Mouse (Mus musculus): ENCODE measurements around the gene Dirc2. TPM values are rescaled to one million over a fixed set of nuclear protein-coding genes. Genes with fewer than 3 reads are reported as not detected.

The Dirc2 gene
- total RNA-seq, 1 experiment: 30.4 TPM

GRCm38 (mm10) chr16:35653951-35654350 is 115.2 kb downstream of the Dirc2 start:
- no peaks in the 10 kb centered on the region; a peak in 1 of 4 replicates for H3K4me1 ChIP-seq (ENCODE audit: control insufficient read depth in 2 of 2, insufficient read depth in 2 of 2, low read length in 2 of 2, poor library complexity in 1 of 2)
- H3K36me3 ChIP-seq (ENCODE audit: control insufficient read depth, insufficient read depth, low read length, poor library complexity, severe bottlenecking): no peaks in the 10 kb centered on the region
- H3K4me3 ChIP-seq (ENCODE audit: insufficient read depth in 1 of 2, low read depth in 1 of 2, low read length in 2 of 2, poor library complexity in 1 of 2, severe bottlenecking in 1 of 2): no peak overlapping the region
- H3K27ac ChIP-seq (ENCODE audit: insufficient read depth, low read depth, low read length, poor library complexity, severe bottlenecking): no peak overlapping the region
- no peak for DNase-seq (ENCODE audit: low read depth, low spot score)
- in situ Hi-C loops (cut with MboI; ENCODE audit: low sequenced_read_pairs in 2 of 2, unreplicated experiment in 2 of 2): no loop called here
- no peak overlapping the region for H3K9ac ChIP-seq (ENCODE audit: insufficient read depth, low read depth, low read length, poor library complexity, severe bottlenecking)
- TF ChIP-seq CHD2 (IDR thresholded peaks at IDR 0.05; ENCODE audit: low read depth, low read length): no peak
- TF ChIP-seq MAFK (IDR thresholded peaks at IDR 0.05; ENCODE audit: insufficient read depth, low read depth, low read length): no peak
- no peak for TF ChIP-seq ZC3H11A (IDR thresholded peaks at IDR 0.05; ENCODE audit: borderline replicate concordance, low read depth, low read length)
- no peak for TF ChIP-seq ZNF384 (IDR thresholded peaks at IDR 0.05; ENCODE audit: low read depth, low read length)
- TF ChIP-seq HCFC1 (IDR thresholded peaks at IDR 0.05; ENCODE audit: borderline replicate concordance, insufficient read depth, low read length): no peak
- H3K9me3 ChIP-seq (ENCODE audit: control insufficient read depth, insufficient read depth, low read depth, low read length): no peaks in the 10 kb centered on the region

- TF ChIP-seq ZNF384 (IDR thresholded peaks at IDR 0.05; ENCODE audit: low read depth, low read length): no peak
- TF ChIP-seq CHD2 (IDR thresholded peaks at IDR 0.05; ENCODE audit: low read depth, low read length): no peak
- TF ChIP-seq MAFK (IDR thresholded peaks at IDR 0.05; ENCODE audit: insufficient read depth, low read depth, low read length): no peak
- TF ChIP-seq HCFC1 (IDR thresholded peaks at IDR 0.05; ENCODE audit: borderline replicate concordance, insufficient read depth, low read length): no peak
- TF ChIP-seq ZC3H11A (IDR thresholded peaks at IDR 0.05; ENCODE audit: borderline replicate concordance, low read depth, low read length): no peak
- H3K9ac ChIP-seq (ENCODE audit: insufficient read depth, low read depth, low read length, poor library complexity, severe bottlenecking): no peak overlapping the region
- no peaks in the 10 kb centered on the region; a peak in 1 of 4 replicates for H3K4me1 ChIP-seq (ENCODE audit: control insufficient read depth in 2 of 2, insufficient read depth in 2 of 2, low read length in 2 of 2, poor library complexity in 1 of 2)
- no peak overlapping the region for H3K27ac ChIP-seq (ENCODE audit: insufficient read depth, low read depth, low read length, poor library complexity, severe bottlenecking)
- no peaks in the 10 kb centered on the region for H3K36me3 ChIP-seq (ENCODE audit: control insufficient read depth, insufficient read depth, low read length, poor library complexity, severe bottlenecking)
- in situ Hi-C loops (cut with MboI; ENCODE audit: low sequenced_read_pairs in 2 of 2, unreplicated experiment in 2 of 2): no loop called here
- no peaks in the 10 kb centered on the region for H3K9me3 ChIP-seq (ENCODE audit: control insufficient read depth, insufficient read depth, low read depth, low read length)
- DNase-seq (ENCODE audit: low read depth, low spot score): no peak
- no peak overlapping the region for H3K4me3 ChIP-seq (ENCODE audit: insufficient read depth in 1 of 2, low read depth in 1 of 2, low read length in 2 of 2, poor library complexity in 1 of 2, severe bottlenecking in 1 of 2)
Measured at GRCm38 (mm10) chr16:35652706-35653105, 116.5 kb downstream of the Dirc2 start.

- no peak overlapping the region for H3K27ac ChIP-seq (ENCODE audit: insufficient read depth, low read depth, low read length, poor library complexity, severe bottlenecking)
- H3K4me3 ChIP-seq (ENCODE audit: insufficient read depth in 1 of 2, low read depth in 1 of 2, low read length in 2 of 2, poor library complexity in 1 of 2, severe bottlenecking in 1 of 2): no peak overlapping the region
- H3K4me1 ChIP-seq (ENCODE audit: control insufficient read depth in 2 of 2, insufficient read depth in 2 of 2, low read length in 2 of 2, poor library complexity in 1 of 2): no peaks in the 10 kb centered on the region; a peak in 1 of 4 replicates
- TF ChIP-seq ZNF384 (IDR thresholded peaks at IDR 0.05; ENCODE audit: low read depth, low read length) (no peak), HCFC1 (IDR thresholded peaks at IDR 0.05; ENCODE audit: borderline replicate concordance, insufficient read depth, low read length) (no peak), CHD2 (IDR thresholded peaks at IDR 0.05; ENCODE audit: low read depth, low read length) (no peak), MAFK (IDR thresholded peaks at IDR 0.05; ENCODE audit: insufficient read depth, low read depth, low read length) (no peak)
- in situ Hi-C loops (cut with MboI; ENCODE audit: low sequenced_read_pairs in 2 of 2, unreplicated experiment in 2 of 2): no loop called here
- no peaks in the 10 kb centered on the region for H3K9me3 ChIP-seq (ENCODE audit: control insufficient read depth, insufficient read depth, low read depth, low read length)
- DNase-seq (ENCODE audit: low read depth, low spot score): no peak
- H3K9ac ChIP-seq (ENCODE audit: insufficient read depth, low read depth, low read length, poor library complexity, severe bottlenecking): no peak overlapping the region
- no peaks in the 10 kb centered on the region for H3K36me3 ChIP-seq (ENCODE audit: control insufficient read depth, insufficient read depth, low read length, poor library complexity, severe bottlenecking)
Measured at GRCm38 (mm10) chr16:35652206-35652605, 117.0 kb downstream of the Dirc2 start.

- TF ChIP-seq ZC3H11A (IDR thresholded peaks at IDR 0.05; ENCODE audit: borderline replicate concordance, low read depth, low read length) (no peak), ZNF384 (IDR thresholded peaks at IDR 0.05; ENCODE audit: low read depth, low read length) (no peak), MAFK (IDR thresholded peaks at IDR 0.05; ENCODE audit: insufficient read depth, low read depth, low read length) (no peak), CHD2 (IDR thresholded peaks at IDR 0.05; ENCODE audit: low read depth, low read length) (no peak), HCFC1 (IDR thresholded peaks at IDR 0.05; ENCODE audit: borderline replicate concordance, insufficient read depth, low read length) (no peak)
- H3K9me3 ChIP-seq (ENCODE audit: control insufficient read depth, insufficient read depth, low read depth, low read length): no peaks in the 10 kb centered on the region
- no peak overlapping the region for H3K9ac ChIP-seq (ENCODE audit: insufficient read depth, low read depth, low read length, poor library complexity, severe bottlenecking)
- no peaks in the 10 kb centered on the region for H3K36me3 ChIP-seq (ENCODE audit: control insufficient read depth, insufficient read depth, low read length, poor library complexity, severe bottlenecking)
- H3K27ac ChIP-seq (ENCODE audit: insufficient read depth, low read depth, low read length, poor library complexity, severe bottlenecking): no peak overlapping the region
- no peak overlapping the region for H3K4me3 ChIP-seq (ENCODE audit: insufficient read depth in 1 of 2, low read depth in 1 of 2, low read length in 2 of 2, poor library complexity in 1 of 2, severe bottlenecking in 1 of 2)
- in situ Hi-C loops (cut with MboI; ENCODE audit: low sequenced_read_pairs in 2 of 2, unreplicated experiment in 2 of 2): no loop called here
- no peak for DNase-seq (ENCODE audit: low read depth, low spot score)
- H3K4me1 ChIP-seq (ENCODE audit: control insufficient read depth in 2 of 2, insufficient read depth in 2 of 2, low read length in 2 of 2, poor library complexity in 1 of 2): no peaks in the 10 kb centered on the region; a peak in 1 of 4 replicates
Measured at GRCm38 (mm10) chr16:35648862-35649261, 120.3 kb downstream of the Dirc2 start.

Other genes with a start within 250 kb of the Dirc2 start
- 6.4 and 13.3 TPM in 2 replicates for gene Sema5b, start 228.2 kb downstream of the Dirc2 start, total RNA-seq (2012; rRNA removed)
- gene Hspbap1, start 1.0 kb upstream of the Dirc2 start, total RNA-seq (2012; rRNA removed): 71.9 and 73.5 TPM in 2 replicates
- 2.5 and 4.6 TPM in 2 replicates for gene Parp14, start 102.2 kb upstream of the Dirc2 start, total RNA-seq (2012; rRNA removed)
- 4.8 and 7.3 TPM in 2 replicates for gene Parp9, start 169.1 kb upstream of the Dirc2 start, total RNA-seq (2012; rRNA removed)
- 3.2 and 3.8 TPM in 2 replicates for gene Dtx3l, start 169.8 kb upstream of the Dirc2 start, total RNA-seq (2012; rRNA removed)
- 34.4 and 43.0 TPM in 2 replicates for gene Kpna1, start 209.4 kb upstream of the Dirc2 start, total RNA-seq (2012; rRNA removed)

Measured in ES-E14 (cell line).